Mouse (Mus musculus) spleen, adult 2 months (tissue): ENCODE results near the gene AF067063. TPM values are rescaled to one million over a fixed set of nuclear protein-coding genes. Genes with fewer than 3 reads are reported as not detected.
"Not testable (repeated sequence)": the region's sequence is repeated elsewhere in the genome, so short reads cannot be mapped to it uniquely, and the experiment has no call there.

Source experiments
- DNase-seq, 2 experiments: peaks; one replicate each; pipeline versions ENCODE4 v3.0.0 to v3.0.0-alpha.2; 2012 to 2021; ENCODE audit warnings: low spot score in 2 of 2, low read depth in 1 of 2
- H3K27ac ChIP-seq: fragments of 200-500 bp; 2 replicates; pipeline ENCODE4 v1.5.1; 2012; ENCODE audit warnings: low read length, inconsistent platforms; ENCODE audit not compliant: insufficient read depth
- H3K27me3 ChIP-seq: fragments of 200-500 bp; 2 replicates; pipeline ENCODE4 v1.6.1; 2012; ENCODE audit warnings: mild to moderate bottlenecking, moderate library complexity, low read length, inconsistent platforms; ENCODE audit not compliant: control insufficient read depth, insufficient read depth
- H3K36me3 ChIP-seq: fragments of 200-500 bp; 2 replicates; pipeline ENCODE4 v1.6.1; 2012; ENCODE audit warnings: mild to moderate bottlenecking, low read length, inconsistent platforms; ENCODE audit not compliant: control insufficient read depth, insufficient read depth
- H3K4me1 ChIP-seq: fragments of 200-500 bp; 2 replicates; pipeline ENCODE4 v1.6.1; 2011; ENCODE audit warnings: inconsistent platforms; ENCODE audit not compliant: control insufficient read depth, insufficient read depth, insufficient read length
- H3K4me3 ChIP-seq: fragments of 200-500 bp; 2 replicates; pipeline ENCODE4 v1.5.1; 2011; ENCODE audit warnings: mild to moderate bottlenecking, inconsistent platforms; ENCODE audit not compliant: insufficient read depth, insufficient read length; ENCODE audit errors: extremely low read depth
- CTCF ChIP-seq: fragments of 200-500 bp; IDR thresholded peaks from 2 replicates; pipeline ENCODE4 v1.5.1; 2011; ENCODE audit warnings: mild to moderate bottlenecking, inconsistent platforms; ENCODE audit not compliant: insufficient read depth, insufficient read length, insufficient replicate concordance; ENCODE audit errors: extremely low read depth
- WGBS: fragments of 180-500 bp; shearing (Covaris S2); methylation state at CpG from one replicate; pipeline ENCODE4 v1.1.7; 2018; 5-methylcytosine and 5-hydroxymethylcytosine counted together
- polyA plus RNA-seq: library from polyadenylated mRNA; depleted of rRNA; stranded (reverse); fragments of >200 nt; gene quantifications from 2 replicates; pipeline ENCODE4 v1.2.3, GENCODE M21; 2012; rRNA removed

Gene AF067063
- polyA plus RNA-seq, result not detected in 2 replicates

- H3K27ac ChIP-seq, H3K27me3 ChIP-seq, DNase-seq, H3K4me3 ChIP-seq, H3K36me3 ChIP-seq, H3K4me1 ChIP-seq: not testable (repeated sequence)
These were observed at the start of gene AF067063 for GRCm38 (mm10) chr13:119830116-119830515. TSS of gene AF067063 (minus strand) at chr13:119830216.

GRCm38 (mm10) chr13:119864395-119864999 is 34.5 kb upstream of the AF067063 start:
- not testable (repeated sequence) for DNase-seq
- WGBS, result 25% methylated on average over 6 of the region's 7 CpGs

GRCm38 (mm10) chr13:119862399-119862798 is 32.4 kb upstream of the AF067063 start:
- not testable (repeated sequence) for H3K27me3 ChIP-seq, H3K27ac ChIP-seq, H3K4me3 ChIP-seq, H3K36me3 ChIP-seq, DNase-seq, H3K4me1 ChIP-seq
- whole genome bisulfite sequencing, result no CpG with 5 or more reads among the region's 6 CpGs

More at GRCm38 (mm10) chr13:119864395-119864999, 34.5 kb upstream of the AF067063 start:
- H3K27ac ChIP-seq, H3K4me1 ChIP-seq, H3K36me3 ChIP-seq, H3K4me3 ChIP-seq, H3K27me3 ChIP-seq: not testable (repeated sequence)

- not testable (repeated sequence) for H3K4me3 ChIP-seq, H3K27me3 ChIP-seq, DNase-seq, H3K4me1 ChIP-seq, H3K36me3 ChIP-seq, H3K27ac ChIP-seq
- whole genome bisulfite sequencing, result 27% methylated on average over 6 of the region's 6 CpGs
These were observed 10.0 kb upstream of the AF067063 start for GRCm38 (mm10) chr13:119839982-119840381.

GRCm38 (mm10) chr13:119837719-119838337 is 7.8 kb upstream of the AF067063 start:
- H3K27me3 ChIP-seq, H3K4me1 ChIP-seq, H3K36me3 ChIP-seq, DNase-seq, H3K27ac ChIP-seq: not testable (repeated sequence)
- peak; percentile 4; the same call in 1 of the 2 replicates for TF ChIP-seq CTCF
- WGBS, result 12% methylated on average over 14 of the region's 23 CpGs
- H3K4me3 ChIP-seq, result peak overlapping the region; percentile 8; the same call in 1 of the 2 replicates

- WGBS, result 13% methylated on average over 23 of the region's 23 CpGs
These were observed 6.4 kb upstream of the AF067063 start for GRCm38 (mm10) chr13:119836324-119836811.

GRCm38 (mm10) chr13:119835320-119836056 is 5.5 kb upstream of the AF067063 start, which contains the start of gene D13Ertd608e:
TSS of gene D13Ertd608e (plus strand) at chr13:119836006.
- peak in 1 of 2 experiments; percentile 16 for DNase-seq
- H3K27me3 ChIP-seq, H3K27ac ChIP-seq, H3K4me1 ChIP-seq, H3K36me3 ChIP-seq: not testable (repeated sequence)
- peak; percentile 22; the same call in 1 of the 2 replicates for TF ChIP-seq CTCF
- WGBS, result 12% methylated on average over 18 of the region's 25 CpGs
- H3K4me3 ChIP-seq, result peak within 1 kb of the TSS; percentile 49

More at GRCm38 (mm10) chr13:119836324-119836811, 6.4 kb upstream of the AF067063 start:
- not testable (repeated sequence) for H3K4me1 ChIP-seq, H3K27me3 ChIP-seq, DNase-seq, H3K27ac ChIP-seq, H3K36me3 ChIP-seq
- peak overlapping the region; percentile 49 for H3K4me3 ChIP-seq
